Mouse (Mus musculus) liver, adult 2 months (tissue): ENCODE results near the gene Gna15. TPM values are rescaled to one million over a fixed set of nuclear protein-coding genes. Genes with fewer than 3 reads are reported as not detected.

Experiments
- DNase-seq: peaks from one replicate; pipeline ENCODE4 v3.0.0-alpha.2; 2011; ENCODE audit warnings: low read depth, low spot score; ENCODE audit errors: extremely low read depth
- H3K27ac ChIP-seq: fragments of 200-500 bp; replicated peaks from 2 replicates; pipeline ENCODE4 v1.5.1; 2012; ENCODE audit warnings: low read depth, mild to moderate bottlenecking, control low read depth, inconsistent platforms, low read length; ENCODE audit not compliant: insufficient read depth
- H3K27me3 ChIP-seq: fragments of 200-500 bp; 2 replicates; pipeline ENCODE4 v1.6.1; 2012; ENCODE audit warnings: mild to moderate bottlenecking, moderate library complexity, low read length, inconsistent platforms; ENCODE audit not compliant: control insufficient read depth, insufficient read depth
- H3K36me3 ChIP-seq: fragments of 200-500 bp; 2 replicates; pipeline ENCODE4 v1.6.1; 2012; ENCODE audit warnings: low read length, inconsistent platforms; ENCODE audit not compliant: control insufficient read depth, insufficient read depth
- H3K4me1 ChIP-seq: fragments of 200-500 bp; 2 replicates; pipeline ENCODE4 v1.6.1; 2011; ENCODE audit warnings: low read length; ENCODE audit not compliant: control insufficient read depth, insufficient read depth
- H3K4me3 ChIP-seq: fragments of 200-500 bp; 2 replicates; pipeline ENCODE4 v1.5.1; 2011; ENCODE audit warnings: low read depth, mild to moderate bottlenecking, control low read depth, low read length, moderate library complexity; ENCODE audit not compliant: insufficient read depth
- H3K79me2 ChIP-seq: fragments of 200-500 bp; 2 replicates; pipeline ENCODE4 v1.6.1; 2012; ENCODE audit warnings: inconsistent platforms, mild to moderate bottlenecking, low read length, moderate library complexity; ENCODE audit not compliant: control insufficient read depth, insufficient read depth
- H3K9ac ChIP-seq: fragments of 200-500 bp; 2 replicates; pipeline ENCODE4 v1.6.1; 2012; ENCODE audit warnings: low read depth, mild to moderate bottlenecking, control low read depth, inconsistent platforms, low read length
- CTCF ChIP-seq: fragments of 200-500 bp; IDR thresholded peaks from 2 replicates; pipeline ENCODE4 v1.5.1; 2011; ENCODE audit warnings: low read depth, low read length, control low read depth
- POLR2A ChIP-seq: fragments of 200-500 bp; IDR thresholded peaks from 2 replicates; pipeline ENCODE4 v1.6.1; 2011; ENCODE audit warnings: low read length, control low read depth; ENCODE audit not compliant: insufficient read depth; ENCODE audit errors: extremely low read depth
- WGBS: fragments of 180-500 bp; shearing (Covaris S2); methylation state at CpG from one replicate; pipeline ENCODE4 v1.1.7; 2018; 5-methylcytosine and 5-hydroxymethylcytosine counted together
- polyA plus RNA-seq: library from polyadenylated mRNA; depleted of rRNA; stranded (reverse); fragments of >200 nt; gene quantifications from 2 replicates; pipeline ENCODE4 v1.2.3, GENCODE M21; 2012
- total RNA-seq: library from RNA; depleted of rRNA; stranded (reverse); fragments of >200 nt; gene quantifications from 2 replicates; pipeline ENCODE4 v1.2.3, GENCODE M21; 2014

The Gna15 gene
- total and polyA plus RNA-seq, 2 experiments = 0.64 to 1.1 TPM

DNA sequence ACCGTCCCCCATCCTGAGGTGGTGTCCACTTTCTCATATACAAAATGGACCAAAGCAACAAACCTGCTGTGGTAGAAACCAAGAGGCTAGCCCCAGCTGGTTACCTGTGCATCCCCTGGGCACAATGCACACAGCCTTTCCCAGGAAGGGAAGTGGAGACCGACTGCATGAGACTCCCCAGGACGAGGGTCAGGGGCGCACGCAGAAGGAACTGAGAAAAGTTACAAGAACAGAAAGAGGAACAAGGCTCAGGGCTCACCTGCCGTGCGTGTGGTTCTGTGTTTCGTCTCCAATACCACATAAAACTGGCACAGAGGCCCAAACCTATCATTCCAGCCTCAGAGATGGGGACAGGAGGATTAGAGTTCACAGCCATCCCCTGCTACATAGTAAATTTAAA is 6.8 kb downstream of the Gna15 start:
- H3K27ac ChIP-seq = no peak overlapping the region
- WGBS = 81% methylated on average over 8 of the region's 8 CpGs
- no peak for DNase-seq
- no peak overlapping the region for H3K4me3 ChIP-seq
- H3K27me3 ChIP-seq = 0 out of 2 replicates have a peak, but pooled peaks cover 2% of the 10 kb centered on the region
- no peak overlapping the region for H3K9ac ChIP-seq
- H3K4me1 ChIP-seq = no peaks in the 10 kb centered on the region
- no peak for TF ChIP-seq POLR2A
- TF ChIP-seq CTCF = no peak
- no peaks in the 10 kb centered on the region for H3K36me3 ChIP-seq
- H3K79me2 ChIP-seq = no peaks in the 10 kb centered on the region

GRCm38 (mm10) chr10:81513798-81514197 is 10.2 kb downstream of the Gna15 start:
- H3K4me1 ChIP-seq = no peaks in the 10 kb centered on the region
- peaks cover 5% of the 10 kb centered on the region; the same call in 1 of the 2 replicates for H3K27me3 ChIP-seq
- H3K27ac ChIP-seq = no peak overlapping the region
- no peak for DNase-seq
- no peak overlapping the region for H3K9ac ChIP-seq
- H3K4me3 ChIP-seq = no peak overlapping the region
- H3K79me2 ChIP-seq = no peaks in the 10 kb centered on the region
- no peaks in the 10 kb centered on the region for H3K36me3 ChIP-seq
- TF ChIP-seq POLR2A (no peak), CTCF (no peak)
- WGBS = 88% methylated on average over 5 of the region's 5 CpGs

GRCm38 (mm10) chr10:81510246-81510810 is 13.7 kb downstream of the Gna15 start:
- WGBS = 72% methylated on average over 14 of the region's 14 CpGs
- no peaks in the 10 kb centered on the region for H3K79me2 ChIP-seq
- no peak overlapping the region for H3K27ac ChIP-seq
- H3K36me3 ChIP-seq = no peaks in the 10 kb centered on the region
- no peak for DNase-seq
- H3K4me3 ChIP-seq = no peak overlapping the region
- H3K4me1 ChIP-seq = no peaks in the 10 kb centered on the region
- H3K9ac ChIP-seq = no peak overlapping the region
- TF ChIP-seq POLR2A (no peak), CTCF (no peak)
- peaks cover 5% of the 10 kb centered on the region; the same call in 1 of the 2 replicates for H3K27me3 ChIP-seq

- 66% methylated on average over 13 of the region's 13 CpGs for WGBS
- H3K4me3 ChIP-seq = no peak overlapping the region
- no peak for DNase-seq
- H3K4me1 ChIP-seq = no peaks in the 10 kb centered on the region
- TF ChIP-seq CTCF = no peak
- TF ChIP-seq POLR2A = no peak
- H3K27ac ChIP-seq = no peak overlapping the region
- no peaks in the 10 kb centered on the region for H3K79me2 ChIP-seq
- no peaks in the 10 kb centered on the region for H3K36me3 ChIP-seq
- H3K27me3 ChIP-seq = peaks cover 5% of the 10 kb centered on the region; the same call in 1 of the 2 replicates
- no peak overlapping the region for H3K9ac ChIP-seq
Measured at GRCm38 (mm10) chr10:81507691-81508489, 16.1 kb downstream of the Gna15 start.

DNA sequence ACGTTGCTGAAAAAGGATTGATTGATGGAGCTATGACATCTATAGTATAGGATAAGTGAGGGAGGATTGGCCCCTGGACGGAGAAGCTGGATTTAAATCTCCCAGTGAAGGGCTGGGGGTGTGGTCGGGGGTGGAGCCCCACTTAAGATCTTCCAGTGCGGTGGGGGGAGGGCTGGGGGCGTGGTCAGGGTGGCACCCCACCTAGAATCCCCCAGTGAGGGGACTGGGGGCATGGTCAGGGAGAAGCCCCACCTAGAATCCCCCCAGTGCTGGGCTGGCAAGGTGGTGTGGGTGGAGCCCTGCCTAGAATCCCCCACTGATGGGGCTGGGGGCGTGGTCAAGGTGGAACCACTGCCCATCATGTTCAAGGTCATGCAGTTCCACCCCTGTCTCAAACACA is 16.9 kb downstream of the Gna15 start:
- Histone ChIP-seq H3K79me2 (no peaks in the 10 kb centered on the region), H3K27ac (no peak overlapping the region), H3K9ac (no peak overlapping the region), H3K4me3 (no peak overlapping the region), H3K27me3 (peaks cover 1% of the 10 kb centered on the region; the same call in 1 of the 2 replicates), H3K4me1 (no peaks in the 10 kb centered on the region; the same call in 1 of the 2 replicates), H3K36me3 (no peaks in the 10 kb centered on the region)
- TF ChIP-seq POLR2A (no peak), CTCF (no peak)
- 48% methylated on average over 6 of the region's 6 CpGs for WGBS
- DNase-seq = no peak

DNA sequence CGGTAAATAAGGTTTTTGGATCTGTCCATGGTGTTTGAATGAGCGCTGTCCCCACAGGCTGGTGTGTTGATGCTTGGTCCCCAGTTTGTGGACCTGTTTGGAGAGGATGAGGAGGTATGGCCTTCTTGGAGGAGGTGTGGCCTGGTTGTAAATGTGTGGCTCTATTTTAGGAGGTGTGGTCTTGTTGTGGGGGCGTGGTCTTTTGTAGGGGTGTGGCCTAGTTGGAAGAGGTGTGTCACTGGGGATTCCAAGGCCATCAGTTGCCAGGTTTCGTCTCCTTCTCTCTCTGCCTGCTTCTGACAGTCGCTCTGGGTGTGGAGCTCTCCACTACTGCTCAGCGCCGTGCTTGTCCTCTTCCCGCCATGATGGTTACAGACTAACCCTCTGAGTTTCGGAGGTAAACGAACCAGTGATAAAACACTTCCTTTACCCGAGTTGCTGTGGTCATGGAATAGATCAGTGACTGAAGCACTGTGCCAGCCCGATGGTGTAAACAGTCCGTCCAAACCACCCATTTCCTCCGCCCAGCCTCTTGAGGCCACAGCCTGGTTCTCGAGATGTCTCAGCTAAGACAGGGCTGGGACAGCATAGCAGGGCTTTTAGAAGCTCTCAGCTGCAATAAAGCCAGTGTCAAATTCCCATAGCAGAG is 18.9 kb downstream of the Gna15 start:
- Histone ChIP-seq H3K79me2 (no peaks in the 10 kb centered on the region), H3K27ac (no peak overlapping the region), H3K27me3 (no peaks in the 10 kb centered on the region), H3K4me3 (no peak overlapping the region), H3K4me1 (no peaks in the 10 kb centered on the region; the same call in 1 of the 2 replicates), H3K36me3 (no peaks in the 10 kb centered on the region), H3K9ac (no peak overlapping the region)
- TF ChIP-seq POLR2A = no peak
- TF ChIP-seq CTCF = no peak
- 75% methylated on average over 15 of the region's 15 CpGs for WGBS
- DNase-seq = no peak
